Mouse (Mus musculus) liver, embryonic 13.5 days (tissue): ENCODE data around the gene Frem2. TPM values are rescaled to one million over a fixed set of nuclear protein-coding genes. Genes with fewer than 3 reads are reported as not detected.
A peak's percentile ranks its signal among the peaks of the same experiment; 100 is the strongest.

Experiments used
- ATAC-seq: fragments of 200-750 bp; cut with Nextera tagmentation; 2 replicates; pipeline ENCODE4 v1.8.0; 2017; ENCODE audit warnings: low read depth, mild to moderate bottlenecking, moderate number of reproducible peaks, moderate library complexity
- DNase-seq: peaks from one replicate; pipeline ENCODE4 v3.0.0; 2022
- H3K27ac ChIP-seq: fragments of 300-500 bp; sonication (generic); 2 replicates; pipeline ENCODE4 v1.5.1; 2015; ENCODE audit warnings: moderate library complexity, mild to moderate bottlenecking, inconsistent platforms
- H3K27me3 ChIP-seq: fragments of 300-500 bp; sonication (generic); 2 replicates; pipeline ENCODE4 v1.6.1; 2015; ENCODE audit warnings: mild to moderate bottlenecking, inconsistent platforms
- H3K36me3 ChIP-seq: fragments of 300-500 bp; sonication (generic); 2 replicates; pipeline ENCODE4 v1.6.1; 2015; ENCODE audit warnings: mild to moderate bottlenecking, inconsistent platforms
- H3K4me1 ChIP-seq: fragments of 300-500 bp; sonication (generic); replicated peaks from 2 replicates; pipeline ENCODE4 v1.6.1; 2015; ENCODE audit warnings: inconsistent platforms
- H3K4me2 ChIP-seq: fragments of 300-500 bp; sonication (generic); 2 replicates; pipeline ENCODE4 v1.6.1; 2015; ENCODE audit warnings: inconsistent platforms, mild to moderate bottlenecking, moderate library complexity
- H3K4me3 ChIP-seq: fragments of 300-500 bp; sonication (generic); replicated peaks from 2 replicates; pipeline ENCODE4 v1.5.1; 2015; ENCODE audit warnings: mild to moderate bottlenecking, inconsistent platforms
- H3K9ac ChIP-seq: fragments of 300-500 bp; sonication (generic); 2 replicates; pipeline ENCODE4 v1.6.1; 2015; ENCODE audit warnings: mild to moderate bottlenecking, inconsistent platforms
- H3K9me3 ChIP-seq: fragments of 300-500 bp; sonication (generic); replicated peaks from 2 replicates; pipeline ENCODE4 v1.6.1; 2016; ENCODE audit warnings: inconsistent platforms
- WGBS: fragments of 180-500 bp; shearing (Covaris S2); methylation state at CpG from one replicate; pipeline ENCODE4 v1.1.7; 2015; ENCODE audit not compliant: insufficient replicate concordance; 5-methylcytosine and 5-hydroxymethylcytosine counted together
- polyA plus RNA-seq: library from polyadenylated mRNA; unstranded; fragments of >200 nt; fragmentation: Nextera tagmentation; extraction: Ambion mirVana; gene quantifications from 2 replicates; pipeline ENCODE4 v1.2.1, GENCODE M21; 2015

Frem2 gene
- 0.35 and 0.39 TPM in 2 replicates for polyA plus RNA-seq

GRCm38 (mm10) chr3:53656878-53657561 is at the start of gene Frem2:
TSS of gene Frem2 (minus strand) at chr3:53657355.
- no peak within 1 kb of the TSS for H3K27ac ChIP-seq

GRCm38 (mm10) chr3:53705992-53706495 is 48.9 kb upstream of the Frem2 start:
- H3K9ac ChIP-seq: no peak overlapping the region
- ATAC-seq (no peak), DNase-seq (no peak)
- no peaks in the 10 kb centered on the region for H3K4me1 ChIP-seq
- no peak overlapping the region for H3K27ac ChIP-seq
- H3K4me2 ChIP-seq: no peak overlapping the region
- H3K27me3 ChIP-seq: no peaks in the 10 kb centered on the region
- WGBS: 66% methylated on average over 6 of the region's 6 CpGs
- H3K4me3 ChIP-seq: no peak overlapping the region
- H3K36me3 ChIP-seq: no peaks in the 10 kb centered on the region
- H3K9me3 ChIP-seq: no peaks in the 10 kb centered on the region

More at GRCm38 (mm10) chr3:53656878-53657561, at the start of gene Frem2:
- under 1% methylated on average over 34 of the region's 34 CpGs for WGBS
- H3K36me3 ChIP-seq: no peaks in the 10 kb centered on the region
- H3K4me1 ChIP-seq: 0 out of 2 replicates have a peak, but pooled peaks cover 6% of the 10 kb centered on the region
- H3K9ac ChIP-seq: no peak within 1 kb of the TSS
- peaks cover 49% of the 10 kb centered on the region for H3K27me3 ChIP-seq
- no peaks in the 10 kb centered on the region; the same call in 1 of the 2 replicates for H3K9me3 ChIP-seq
- DNase-seq: no peak
- peak within 1 kb of the TSS; percentile 63 for H3K4me2 ChIP-seq
- H3K4me3 ChIP-seq: peak within 1 kb of the TSS; percentile 50
- peak; percentile 82 for ATAC-seq

DNA sequence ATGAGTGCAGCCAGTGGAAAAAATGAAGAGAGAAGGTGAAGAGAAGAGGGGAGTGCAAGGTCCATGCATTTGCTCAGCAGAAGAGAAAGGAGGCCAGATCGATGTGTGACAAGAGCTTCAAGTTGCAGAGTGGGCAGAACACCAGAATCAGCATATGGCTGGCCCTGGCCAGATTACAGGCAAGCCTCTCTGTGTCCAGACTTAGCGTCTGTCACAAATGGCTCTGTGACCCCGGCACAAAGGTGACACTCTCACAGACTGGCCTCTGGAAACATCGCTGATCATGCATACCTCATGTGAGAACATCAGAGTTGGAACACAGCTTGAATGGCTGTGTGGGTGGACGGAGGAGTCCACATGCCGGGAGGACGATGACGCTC is 46.0 kb upstream of the Frem2 start:
- no peak overlapping the region for H3K9ac ChIP-seq
- no peaks in the 10 kb centered on the region for H3K4me1 ChIP-seq
- no peak overlapping the region for H3K4me2 ChIP-seq
- ATAC-seq (no peak), DNase-seq (no peak)
- H3K36me3 ChIP-seq: no peaks in the 10 kb centered on the region
- H3K27me3 ChIP-seq: no peaks in the 10 kb centered on the region
- no peak overlapping the region for H3K27ac ChIP-seq
- WGBS: 69% methylated on average over 8 of the region's 8 CpGs
- no peak overlapping the region for H3K4me3 ChIP-seq
- no peaks in the 10 kb centered on the region for H3K9me3 ChIP-seq

- Histone ChIP-seq H3K4me2 (no peak overlapping the region), H3K27me3 (no peaks in the 10 kb centered on the region), H3K27ac (no peak overlapping the region), H3K9me3 (no peaks in the 10 kb centered on the region), H3K9ac (no peak overlapping the region), H3K4me1 (no peaks in the 10 kb centered on the region), H3K4me3 (no peak overlapping the region), H3K36me3 (no peaks in the 10 kb centered on the region)
- WGBS: 54% methylated on average over 9 of the region's 9 CpGs
- DNase-seq: no peak
- no peak for ATAC-seq
These were observed 45.4 kb upstream of the Frem2 start for GRCm38 (mm10) chr3:53702421-53703125.

DNA sequence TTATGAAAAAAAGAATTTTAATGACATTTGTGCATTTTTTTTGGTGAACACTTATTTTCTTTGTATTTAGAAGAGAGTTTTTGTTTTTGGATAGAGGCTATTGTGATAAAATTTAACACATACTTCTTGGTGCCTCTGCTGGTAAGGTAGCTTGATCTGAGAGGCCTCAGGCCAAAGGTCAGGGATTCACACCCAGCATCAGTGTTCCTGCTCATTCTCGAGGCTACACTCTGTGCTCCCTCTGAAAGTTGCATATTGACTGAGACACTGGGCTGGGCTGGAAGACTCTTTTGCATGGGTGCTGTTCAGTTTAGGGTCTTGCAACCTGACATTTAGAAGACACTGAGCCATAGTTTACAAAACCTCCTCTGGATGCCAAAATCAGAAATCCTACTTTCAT is 44.8 kb upstream of the Frem2 start:
- no peak overlapping the region for H3K4me2 ChIP-seq
- H3K4me3 ChIP-seq: no peak overlapping the region
- no peak overlapping the region for H3K27ac ChIP-seq
- WGBS: 43% methylated on average over 1 of the region's 1 CpGs
- no peak overlapping the region for H3K9ac ChIP-seq
- ATAC-seq (no peak), DNase-seq (no peak)
- no peaks in the 10 kb centered on the region for H3K4me1 ChIP-seq
- no peaks in the 10 kb centered on the region for H3K9me3 ChIP-seq
- no peaks in the 10 kb centered on the region for H3K36me3 ChIP-seq
- H3K27me3 ChIP-seq: no peaks in the 10 kb centered on the region

GRCm38 (mm10) chr3:53687776-53688175 is 30.6 kb upstream of the Frem2 start:
- H3K9ac ChIP-seq: no peak overlapping the region
- no peak overlapping the region for H3K27ac ChIP-seq
- no peaks in the 10 kb centered on the region for H3K36me3 ChIP-seq
- 61% methylated on average over 6 of the region's 6 CpGs for WGBS
- no peak overlapping the region for H3K4me3 ChIP-seq
- no peaks in the 10 kb centered on the region for H3K27me3 ChIP-seq
- ATAC-seq (no peak), DNase-seq (no peak)
- no peaks in the 10 kb centered on the region for H3K4me1 ChIP-seq
- no peak overlapping the region for H3K4me2 ChIP-seq
- no peaks in the 10 kb centered on the region for H3K9me3 ChIP-seq

- H3K36me3 ChIP-seq: no peaks in the 10 kb centered on the region
- no peak overlapping the region for H3K27ac ChIP-seq
- ATAC-seq (no peak), DNase-seq (no peak)
- no peak overlapping the region for H3K4me3 ChIP-seq
- H3K9ac ChIP-seq: no peak overlapping the region
- 57% methylated on average over 2 of the region's 2 CpGs for WGBS
- no peak overlapping the region for H3K4me2 ChIP-seq
- H3K4me1 ChIP-seq: no peaks in the 10 kb centered on the region
- H3K27me3 ChIP-seq: no peaks in the 10 kb centered on the region
- H3K9me3 ChIP-seq: no peaks in the 10 kb centered on the region
These were observed 25.1 kb upstream of the Frem2 start for GRCm38 (mm10) chr3:53682244-53682643.

- H3K4me1 ChIP-seq: no peaks in the 10 kb centered on the region
- no peak overlapping the region for H3K27ac ChIP-seq
- H3K9me3 ChIP-seq: no peaks in the 10 kb centered on the region
- 33% methylated on average over 2 of the region's 2 CpGs for WGBS
- H3K27me3 ChIP-seq: no peaks in the 10 kb centered on the region
- DNase-seq (no peak), ATAC-seq (no peak)
- no peaks in the 10 kb centered on the region for H3K36me3 ChIP-seq
- H3K9ac ChIP-seq: no peak overlapping the region
- no peak overlapping the region for H3K4me2 ChIP-seq
- H3K4me3 ChIP-seq: no peak overlapping the region
These were observed 23.7 kb upstream of the Frem2 start for GRCm38 (mm10) chr3:53680816-53681215.

DNA sequence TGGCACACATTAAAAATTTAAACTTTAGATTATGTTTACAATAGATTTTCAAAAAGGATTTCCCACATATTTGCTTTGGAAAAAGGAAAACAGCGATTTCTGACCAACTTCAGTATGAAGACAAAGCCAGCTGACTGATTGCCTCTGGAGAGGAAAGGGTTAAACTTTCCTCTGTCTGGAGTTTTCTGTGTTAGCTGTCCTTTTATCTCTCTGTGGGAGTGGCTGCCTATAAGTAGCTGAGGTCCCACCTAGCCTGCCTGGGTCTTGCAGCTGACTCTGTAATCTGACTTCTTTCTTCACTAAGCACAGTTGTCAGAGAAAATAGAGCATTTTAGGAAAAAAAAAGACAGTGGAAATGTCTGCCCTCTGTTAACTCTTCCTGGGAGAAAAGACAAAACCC is 17.1 kb upstream of the Frem2 start:
- Histone ChIP-seq H3K27me3 (no peaks in the 10 kb centered on the region), H3K27ac (no peak overlapping the region), H3K36me3 (no peaks in the 10 kb centered on the region), H3K4me1 (peaks cover 12% of the 10 kb centered on the region), H3K4me2 (no peak overlapping the region; the same call in 1 of the 2 replicates), H3K4me3 (no peak overlapping the region), H3K9ac (no peak overlapping the region), H3K9me3 (no peaks in the 10 kb centered on the region)
- ATAC-seq (peak; percentile 82), DNase-seq (peak; percentile 13)
- WGBS: 31% methylated on average over 1 of the region's 1 CpGs

DNA sequence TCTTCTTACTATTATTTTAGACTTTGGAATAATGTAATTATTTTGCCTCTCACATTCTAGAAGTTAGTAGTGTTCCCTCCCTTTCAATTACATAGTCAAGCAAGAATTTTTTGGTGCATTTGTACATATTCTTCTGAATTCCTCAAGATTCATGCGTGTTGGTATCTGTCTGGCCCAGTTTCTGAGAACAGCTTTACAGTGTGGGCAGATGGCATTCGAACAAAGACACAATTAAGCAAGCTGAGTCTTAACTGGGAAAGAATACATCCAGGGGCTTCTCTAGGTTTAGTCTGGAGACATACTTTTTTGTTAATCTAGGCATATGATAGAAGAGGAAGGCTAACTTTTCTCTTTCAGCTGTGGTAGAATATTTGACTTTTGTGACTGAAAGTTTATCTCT is 12.6 kb upstream of the Frem2 start:
- Histone ChIP-seq H3K4me2 (no peak overlapping the region), H3K36me3 (no peaks in the 10 kb centered on the region), H3K9me3 (no peaks in the 10 kb centered on the region), H3K9ac (no peak overlapping the region), H3K4me1 (peaks cover 10% of the 10 kb centered on the region), H3K27me3 (no peaks in the 10 kb centered on the region), H3K4me3 (no peak overlapping the region), H3K27ac (no peak overlapping the region)
- DNase-seq (no peak), ATAC-seq (no peak)
- WGBS: 60% methylated on average over 2 of the region's 2 CpGs

DNA sequence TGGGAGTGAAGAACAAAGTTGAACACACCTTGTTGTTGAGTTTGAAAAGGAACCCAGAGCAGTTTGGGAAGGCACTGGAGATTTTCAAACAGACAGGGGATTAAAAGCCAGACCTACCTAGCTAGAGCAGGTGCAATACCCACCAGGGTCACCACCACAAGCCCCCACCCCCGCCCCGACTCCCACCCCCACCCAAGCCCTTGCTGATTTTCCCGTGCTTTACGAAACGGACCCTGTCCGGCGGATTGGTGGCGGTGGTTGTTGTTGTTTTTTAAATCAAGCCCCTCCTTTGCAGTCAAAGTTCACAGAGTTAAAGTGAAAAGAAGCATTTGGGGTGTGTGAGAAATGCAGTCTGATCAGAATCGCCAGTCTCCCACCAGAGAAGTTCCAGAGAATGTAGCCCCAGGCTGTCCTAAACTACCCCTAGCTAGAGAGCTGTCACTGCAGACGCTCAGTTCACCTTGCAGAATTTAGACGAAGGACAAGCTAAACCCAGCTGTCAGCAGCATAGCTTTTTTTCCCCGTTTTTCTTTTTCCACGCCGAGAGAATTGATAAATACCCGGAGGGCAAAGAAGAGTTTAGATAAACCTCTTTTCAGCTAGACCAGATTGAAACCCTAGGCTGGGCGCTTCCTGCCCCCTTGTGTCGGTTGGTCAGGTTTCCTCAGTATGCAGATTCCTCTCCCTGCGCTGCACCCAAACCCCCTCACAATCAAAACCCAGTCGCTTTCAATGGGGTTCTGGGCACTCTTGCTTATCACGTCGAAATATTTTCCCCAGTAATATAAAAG is 784 bp upstream of the Frem2 start:
- peak overlapping the region; percentile 63 for H3K4me2 ChIP-seq
- no peak overlapping the region for H3K9ac ChIP-seq
- H3K4me1 ChIP-seq: 0 out of 2 replicates have a peak, but pooled peaks cover 6% of the 10 kb centered on the region
- peak overlapping the region; percentile 50 for H3K4me3 ChIP-seq
- DNase-seq (no peak), ATAC-seq (no peak)
- H3K9me3 ChIP-seq: no peaks in the 10 kb centered on the region; the same call in 1 of the 2 replicates
- no peaks in the 10 kb centered on the region for H3K36me3 ChIP-seq
- no peak overlapping the region for H3K27ac ChIP-seq
- peaks cover 49% of the 10 kb centered on the region for H3K27me3 ChIP-seq
- WGBS: 3% methylated on average over 21 of the region's 21 CpGs
